Mouse (Mus musculus): ENCODE data around the gene Afdn.

- TF ChIP-seq CTCF (IDR thresholded peaks at IDR 0.05; ENCODE audit: low read depth) (no peak), EP300 (IDR thresholded peaks at IDR 0.05; ENCODE audit: low read depth) (no peak)
Measured at GRCm38 (mm10) chr17:13802836-13803408, 42.6 kb downstream of the Afdn start.

Data from heart, postnatal 0 days (tissue).